Mouse (Mus musculus) MEL (cell line): ENCODE results near the gene Lce3a. TPM values are rescaled to one million over a fixed set of nuclear protein-coding genes. Genes with fewer than 3 reads are reported as not detected.

Experiments
- DNase-seq: peaks from one replicate; pipeline ENCODE4 v3.0.0; 2011; ENCODE audit warnings: low read depth, low spot score
- H3K27ac ChIP-seq: 2 replicates; pipeline ENCODE4 v1.5.1; 2012; ENCODE audit warnings: low read depth, mild to moderate bottlenecking, control low read depth, low read length, moderate library complexity; ENCODE audit not compliant: control insufficient read depth
- H3K27me3 ChIP-seq, 2 experiments: fragments of 150-350 bp in 1 of 2; sonication (generic) in 1 of 2; 2 replicates each; pipeline ENCODE4 v1.6.1; 2012; ENCODE audit warnings: low read length in 2 of 2, mild to moderate bottlenecking in 2 of 2, improper control_type of control experiment in 1 of 2, moderate library complexity in 1 of 2; ENCODE audit not compliant: insufficient read depth in 2 of 2, control insufficient read depth in 1 of 2
- H3K36me3 ChIP-seq, 2 experiments: 2 replicates each; pipeline ENCODE4 v1.6.1; 2012 to 2014; ENCODE audit warnings: low read length in 2 of 2, improper control_type of control experiment in 1 of 2, inconsistent platforms in 1 of 2, mild to moderate bottlenecking in 1 of 2; ENCODE audit not compliant: insufficient read depth in 2 of 2, control insufficient read depth in 1 of 2
- H3K4me1 ChIP-seq, 2 experiments: fragments of 150-350 bp in 1 of 2; sonication (generic) in 1 of 2; 2 replicates each; pipeline ENCODE4 v1.6.1; 2012; ENCODE audit warnings: low read length in 2 of 2, improper control_type of control experiment in 1 of 2, mild to moderate bottlenecking in 1 of 2; ENCODE audit not compliant: insufficient read depth in 2 of 2, control insufficient read depth in 1 of 2
- H3K4me3 ChIP-seq, 2 experiments: fragments of 150-350 bp in 1 of 2; sonication (generic) in 1 of 2; 2 replicates each; pipeline ENCODE4 v1.5.1; 2012; ENCODE audit warnings: low read depth in 2 of 2, low read length in 2 of 2, mild to moderate bottlenecking in 2 of 2, moderate library complexity in 2 of 2, control low read depth in 1 of 2, improper control_type of control experiment in 1 of 2; ENCODE audit not compliant: control insufficient read depth in 1 of 2, insufficient read depth in 1 of 2
- H3K79me2 ChIP-seq: 2 replicates; pipeline ENCODE4 v1.6.1; 2012; ENCODE audit warnings: mild to moderate bottlenecking, low read length, moderate library complexity; ENCODE audit not compliant: control insufficient read depth, poor library complexity, insufficient read depth
- H3K9ac ChIP-seq: 2 replicates; pipeline ENCODE4 v1.6.1; 2012; ENCODE audit warnings: low read depth, mild to moderate bottlenecking, control low read depth, low read length, moderate library complexity; ENCODE audit not compliant: control insufficient read depth, poor library complexity, severe bottlenecking
- H3K9me3 ChIP-seq: fragments of 150-350 bp; sonication (generic); replicated peaks from 2 replicates; pipeline ENCODE4 v1.6.1; 2012; ENCODE audit warnings: mild to moderate bottlenecking, low read length, improper control_type of control experiment, moderate library complexity; ENCODE audit not compliant: insufficient read depth
- CTCF ChIP-seq, 3 experiments: IDR thresholded peaks in 2 of 3; conservative IDR thresholded peaks in 1 of 3; 2 replicates each; pipeline ENCODE4 v1.5.1; 2011 to 2012; ENCODE audit warnings: low read length in 3 of 3, low read depth in 2 of 3, mild to moderate bottlenecking in 2 of 3, improper control_type of control experiment in 1 of 3, inconsistent platforms in 1 of 3, mixed read lengths in 1 of 3, moderate library complexity in 1 of 3; ENCODE audit not compliant: control insufficient read depth in 1 of 3, insufficient read depth in 1 of 3, poor library complexity in 1 of 3, severe bottlenecking in 1 of 3
- E2F4 ChIP-seq: IDR thresholded peaks from 2 replicates; pipeline ENCODE4 v1.6.1; 2011; ENCODE audit warnings: low read depth, low read length, improper control_type of control experiment, borderline replicate concordance
- EP300 ChIP-seq, 2 experiments: IDR thresholded peaks; 2 replicates each; pipeline ENCODE4 v1.6.1; 2011; ENCODE audit warnings: improper control_type of control experiment in 2 of 2, low read length in 2 of 2, low read depth in 1 of 2, mild to moderate bottlenecking in 1 of 2
- JUND ChIP-seq: IDR thresholded peaks from 2 replicates; pipeline ENCODE4 v1.6.1; 2011; ENCODE audit warnings: low read depth, mild to moderate bottlenecking, improper control_type of control experiment, low read length
- KAT2A ChIP-seq: conservative IDR thresholded peaks from 2 replicates; pipeline ENCODE4 v1.6.1; 2012; ENCODE audit warnings: low read depth, low read length, improper control_type of control experiment, inconsistent platforms
- MAFK ChIP-seq: IDR thresholded peaks from 2 replicates; pipeline ENCODE4 v1.6.1; 2011; ENCODE audit warnings: low read depth, mild to moderate bottlenecking, low read length, improper control_type of control experiment, borderline replicate concordance
- MAZ ChIP-seq: IDR thresholded peaks from 2 replicates; pipeline ENCODE4 v1.6.1; 2012; ENCODE audit warnings: low read depth, mild to moderate bottlenecking, inconsistent platforms, low read length, improper control_type of control experiment
- MXI1 ChIP-seq: IDR thresholded peaks from 2 replicates; pipeline ENCODE4 v1.6.1; 2011; ENCODE audit warnings: mild to moderate bottlenecking, low read depth, low read length, improper control_type of control experiment
- MYB ChIP-seq: IDR thresholded peaks from 2 replicates; pipeline ENCODE4 v1.6.1; 2011; ENCODE audit warnings: mild to moderate bottlenecking, low read depth, low read length, improper control_type of control experiment
- MYC ChIP-seq: IDR thresholded peaks from 2 replicates; pipeline ENCODE4 v1.6.1; 2011; ENCODE audit warnings: low read depth, mild to moderate bottlenecking, low read length, improper control_type of control experiment, moderate library complexity
- NELFE ChIP-seq: IDR thresholded peaks from 2 replicates; pipeline ENCODE4 v1.6.1; 2011; ENCODE audit warnings: low read depth, low read length, improper control_type of control experiment
- NRF1 ChIP-seq: IDR thresholded peaks from 2 replicates; pipeline ENCODE4 v1.6.1; 2014; ENCODE audit warnings: low read depth, mild to moderate bottlenecking, inconsistent platforms, low read length, improper control_type of control experiment, moderate library complexity; ENCODE audit not compliant: poor library complexity, insufficient read depth, severe bottlenecking
- RAD21 ChIP-seq: IDR thresholded peaks from 2 replicates; pipeline ENCODE4 v1.6.1; 2011; ENCODE audit warnings: mild to moderate bottlenecking, low read depth, low read length, improper control_type of control experiment
- RCOR1 ChIP-seq: IDR thresholded peaks from 2 replicates; pipeline ENCODE4 v1.6.1; 2012; ENCODE audit warnings: low read depth, mild to moderate bottlenecking, inconsistent platforms, low read length, improper control_type of control experiment
- SMC3 ChIP-seq: IDR thresholded peaks from 2 replicates; pipeline ENCODE4 v1.6.1; 2011; ENCODE audit warnings: low read depth, low read length, improper control_type of control experiment
- UBTF ChIP-seq: IDR thresholded peaks from 2 replicates; pipeline ENCODE4 v1.6.1; 2012; ENCODE audit warnings: low read depth, mild to moderate bottlenecking, inconsistent platforms, low read length, improper control_type of control experiment, moderate library complexity, borderline replicate concordance; ENCODE audit not compliant: insufficient read depth
- ZC3H11A ChIP-seq: IDR thresholded peaks from 2 replicates; pipeline ENCODE4 v1.6.1; 2012; ENCODE audit warnings: low read depth, mild to moderate bottlenecking, inconsistent platforms, low read length, improper control_type of control experiment
- ZMIZ1 ChIP-seq: IDR thresholded peaks from 2 replicates; pipeline ENCODE4 v1.6.1; 2012; ENCODE audit warnings: low read depth, mild to moderate bottlenecking, inconsistent platforms, low read length, improper control_type of control experiment, moderate library complexity
- polyA plus RNA-seq, 2 experiments: library from polyadenylated mRNA; stranded (reverse) in 1 of 2; unstranded in 1 of 2; fragments of >175 nt in 1 of 2; fragments of >200 nt in 1 of 2; gene quantifications; 2 replicates each; pipeline versions ENCODE4 v1.2.1 to v1.2.4; 2012; ENCODE audit warnings: low replicate concordance in 2 of 2, low read depth in 1 of 2; ENCODE audit not compliant: insufficient read length in 2 of 2, insufficient read depth in 1 of 2, missing spikeins in 1 of 2
- total RNA-seq: library from RNA; depleted of rRNA; stranded (reverse); fragments of 300-350 nt; gene quantifications from 2 replicates; pipeline ENCODE4 v1.2.3, GENCODE M21; 2012

The Lce3a gene
- total and polyA plus RNA-seq, 3 experiments: not detected

GRCm38 (mm10) chr3:92905182-92905581 is 20.8 kb downstream of the Lce3a start:
- Histone ChIP-seq H3K9ac (no peak overlapping the region), H3K27ac (no peak overlapping the region), H3K79me2 (no peaks in the 10 kb centered on the region), H3K36me3 (no peaks in the 10 kb centered on the region), H3K27me3 (no peaks in the 10 kb centered on the region), H3K4me3 (no peak overlapping the region), H3K4me1 (no peaks in the 10 kb centered on the region), H3K9me3 (no peaks in the 10 kb centered on the region)
- no peak for DNase-seq
- no peak for TF ChIP-seq MXI1
- TF ChIP-seq ZMIZ1: no peak
- TF ChIP-seq NRF1: no peak

- peak; percentile 29 for DNase-seq
- no peaks in the 10 kb centered on the region for H3K79me2 ChIP-seq
These were observed 22.4 kb downstream of the Lce3a start for GRCm38 (mm10) chr3:92903640-92904039.

GRCm38 (mm10) chr3:92902992-92903391 is 23.0 kb downstream of the Lce3a start:
- Histone ChIP-seq H3K9me3 (no peaks in the 10 kb centered on the region), H3K4me1 (no peaks in the 10 kb centered on the region), H3K36me3 (no peaks in the 10 kb centered on the region), H3K4me3 (no peak overlapping the region), H3K27ac (no peak overlapping the region), H3K9ac (no peak overlapping the region), H3K79me2 (no peaks in the 10 kb centered on the region), H3K27me3 (no peaks in the 10 kb centered on the region; a peak in 1 of 4 replicates)
- peak; percentile 32 for DNase-seq
- TF ChIP-seq CTCF (IDR thresholded peaks at IDR 0.05 in 2 of 3, conservative IDR thresholded peaks at IDR 0.05 in 1 of 3; ENCODE audit: control insufficient read depth in 1 of 3, insufficient read depth in 1 of 3, low read depth in 2 of 3, low read length in 3 of 3, poor library complexity in 1 of 3, severe bottlenecking in 1 of 3) (peak; percentile 58 to 66 (median 59)), SMC3 (peak; percentile 47), KAT2A (no peak), RAD21 (peak; percentile 25), MYB (no peak)

More at GRCm38 (mm10) chr3:92903640-92904039, 22.4 kb downstream of the Lce3a start:
- TF ChIP-seq JUND: no peak
- TF ChIP-seq NELFE: no peak
- peak; percentile 31 for TF ChIP-seq RAD21
- TF ChIP-seq ZC3H11A: no peak
- TF ChIP-seq MAFK: no peak
- TF ChIP-seq E2F4: no peak
- peak; percentile 35 for TF ChIP-seq SMC3
- no peak for TF ChIP-seq MAZ
- no peak for TF ChIP-seq MYB
- no peak for TF ChIP-seq EP300 (IDR thresholded peaks at IDR 0.05; ENCODE audit: low read depth in 1 of 2, low read length in 2 of 2)
- TF ChIP-seq RCOR1: no peak
- TF ChIP-seq NRF1: no peak
- TF ChIP-seq CTCF (IDR thresholded peaks at IDR 0.05 in 2 of 3, conservative IDR thresholded peaks at IDR 0.05 in 1 of 3; ENCODE audit: control insufficient read depth in 1 of 3, insufficient read depth in 1 of 3, low read depth in 2 of 3, low read length in 3 of 3, poor library complexity in 1 of 3, severe bottlenecking in 1 of 3): peak in 1 of 3 experiments; percentile 46; a peak in 2 of 6 replicates
- no peak for TF ChIP-seq MYC
- TF ChIP-seq UBTF: no peak
- Histone ChIP-seq H3K9ac (no peak overlapping the region), H3K27me3 (no peaks in the 10 kb centered on the region; a peak in 1 of 4 replicates), H3K36me3 (no peaks in the 10 kb centered on the region), H3K4me1 (no peaks in the 10 kb centered on the region), H3K27ac (no peak overlapping the region), H3K9me3 (no peaks in the 10 kb centered on the region), H3K4me3 (no peak overlapping the region)
